In the genomic region with DNA sequence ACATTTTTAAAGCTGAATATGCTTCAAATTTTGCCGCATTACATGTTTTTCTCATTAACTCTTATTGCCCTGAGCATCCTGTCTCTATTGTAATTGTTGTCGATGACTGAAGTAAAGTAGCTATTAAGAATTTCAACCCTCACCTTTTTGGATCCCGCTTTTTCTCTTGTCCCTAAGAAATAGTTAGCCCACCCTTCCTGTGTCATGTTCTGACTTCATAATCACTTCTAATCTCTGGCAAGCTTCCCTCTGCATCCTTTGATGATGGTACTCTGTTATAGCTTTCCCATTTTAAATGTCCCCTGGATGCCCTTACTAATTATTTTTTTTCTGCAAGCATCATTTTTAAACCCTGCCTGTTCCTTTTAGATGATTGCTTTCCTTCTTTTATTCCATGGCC, we compare ENCODE assay signal across 26 mouse cellular contexts.
"Had no signal": no experiment of that assay in that cellular context is flagged by ENCODE, and none has a peak within 500 bp of the region (broad histone marks: within the 10 kb centered on the region; RNA-seq: fewer than 3 reads in every experiment).

No protein-coding gene starts in this region.

- H3K4me2 ChIP-seq: heart, embryonic 13.5 days; heart, embryonic 15.5 days; hindbrain, embryonic 12.5 days; hindbrain, embryonic 14.5 days; intestine, embryonic 15.5 days; limb, embryonic 12.5 days; liver, embryonic 11.5 days; liver, embryonic 13.5 days; liver, embryonic 15.5 days had no signal

- H3K9ac ChIP-seq: heart, embryonic 13.5 days; heart, embryonic 15.5 days; hindbrain, embryonic 12.5 days; hindbrain, embryonic 14.5 days; intestine, embryonic 15.5 days; limb, embryonic 12.5 days; liver, embryonic 13.5 days; liver, embryonic 15.5 days; liver, postnatal 0 days had no signal

- H3K9me3 ChIP-seq: heart, embryonic 13.5 days; heart, embryonic 15.5 days; hindbrain, embryonic 10.5 days; hindbrain, embryonic 12.5 days; intestine, embryonic 15.5 days; limb, embryonic 10.5 days; limb, embryonic 12.5 days; liver, embryonic 13.5 days; liver, embryonic 15.5 days had no signal

- H3K27me3 ChIP-seq: heart, embryonic 13.5 days; heart, embryonic 15.5 days; hindbrain, embryonic 12.5 days; intestine, embryonic 15.5 days; limb, embryonic 12.5 days; liver, embryonic 13.5 days; liver, embryonic 15.5 days had no signal

- H3K4me1 ChIP-seq: heart, embryonic 13.5 days; heart, embryonic 15.5 days; hindbrain, embryonic 10.5 days; hindbrain, embryonic 12.5 days; intestine, embryonic 15.5 days; limb, embryonic 10.5 days; limb, embryonic 12.5 days; liver, embryonic 13.5 days; liver, embryonic 15.5 days had no signal

- H3K27ac ChIP-seq: heart, embryonic 13.5 days; heart, embryonic 15.5 days; hindbrain, embryonic 10.5 days; hindbrain, embryonic 12.5 days; hindbrain, embryonic 14.5 days; intestine, embryonic 15.5 days; layer of hippocampus, adult 2 months; left cerebral cortex, adult 2 months; limb, embryonic 10.5 days; limb, embryonic 12.5 days; liver, embryonic 13.5 days; liver, embryonic 15.5 days had no signal

- ATAC-seq: hindbrain, embryonic 16.5 days; inflammation-experienced regulatory T-cells, adult 6 months; intestine, embryonic 15.5 days; intestine, postnatal 0 days; liver, postnatal 0 days had no signal

- H3K36me3 ChIP-seq: heart, embryonic 13.5 days; heart, embryonic 15.5 days; hindbrain, embryonic 10.5 days; hindbrain, embryonic 12.5 days; intestine, embryonic 15.5 days; limb, embryonic 10.5 days; limb, embryonic 12.5 days; liver, embryonic 13.5 days; liver, embryonic 15.5 days had no signal

- H3K4me3 ChIP-seq: gastrocnemius, adult 2 months; heart, embryonic 13.5 days; heart, embryonic 15.5 days; hindbrain, embryonic 10.5 days; hindbrain, embryonic 12.5 days; intestine, embryonic 15.5 days; layer of hippocampus, adult 2 months; left cerebral cortex, adult 2 months; limb, embryonic 10.5 days; limb, embryonic 12.5 days; liver, embryonic 13.5 days; liver, embryonic 15.5 days had no signal

- DNase-seq: gastrocnemius, adult 2 months; gastrocnemius, postnatal 10 days; gastrocnemius, postnatal 25 days; kidney, adult 18-20 months; kidney, adult 8-10 months; kidney, postnatal 10 days; kidney, postnatal 25 days; kidney, postnatal 4 days; liver; liver, embryonic 13.5 days; liver, postnatal 0 days had no signal
